8 mouse cellular contexts compared by ENCODE assay signal in the genomic region with DNA sequence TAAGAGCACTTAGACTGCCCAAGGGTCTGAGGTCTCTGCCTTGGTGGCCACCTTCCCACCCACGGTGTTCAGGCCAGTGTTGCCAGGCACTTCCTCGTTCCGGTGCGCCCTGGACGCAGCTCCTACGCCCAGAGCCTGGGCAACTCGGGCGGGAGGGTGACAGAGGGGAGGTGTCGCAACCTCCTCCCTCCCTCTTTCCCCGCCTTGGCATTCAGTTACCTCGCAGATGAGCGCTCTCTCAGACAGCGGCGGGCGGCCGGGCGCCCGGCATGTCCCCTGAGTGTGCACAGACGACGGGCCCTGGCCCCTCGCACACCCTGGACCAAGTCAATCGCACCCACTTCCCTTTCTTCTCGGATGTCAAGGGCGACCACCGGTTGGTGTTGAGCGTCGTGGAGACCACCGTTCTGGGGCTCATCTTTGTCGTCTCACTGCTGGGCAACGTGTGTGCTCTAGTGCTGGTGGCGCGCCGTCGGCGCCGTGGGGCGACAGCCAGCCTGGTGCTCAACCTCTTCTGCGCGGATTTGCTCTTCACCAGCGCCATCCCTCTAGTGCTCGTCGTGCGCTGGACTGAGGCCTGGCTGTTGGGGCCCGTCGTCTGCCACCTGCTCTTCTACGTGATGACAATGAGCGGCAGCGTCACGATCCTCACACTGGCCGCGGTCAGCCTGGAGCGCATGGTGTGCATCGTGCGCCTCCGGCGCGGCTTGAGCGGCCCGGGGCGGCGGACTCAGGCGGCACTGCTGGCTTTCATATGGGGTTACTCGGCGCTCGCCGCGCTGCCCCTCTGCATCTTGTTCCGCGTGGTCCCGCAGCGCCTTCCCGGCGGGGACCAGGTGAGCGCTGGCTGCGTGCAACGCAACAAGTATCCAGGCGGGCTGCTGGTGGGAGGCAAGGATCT. TPM values are rescaled to one million over a fixed set of nuclear protein-coding genes. Genes with fewer than 3 reads are reported as not detected.
DNase-seq lines count a peak whose midpoint lies in the region; ATAC-seq and TF ChIP-seq lines count a peak whose summit lies in the region.

TSS of gene Ffar4 (plus strand) at position 214 of the 901 bp plus-strand sequence.

- H3K4me3 ChIP-seq in hindbrain, embryonic 14.5 days (replicated peaks; ENCODE audit: low read length): peak within 1 kb of the TSS; percentile 34
- H3K4me3 ChIP-seq in lung, postnatal 0 days (ENCODE audit: low read depth, low read length): peak within 1 kb of the TSS; percentile 20
- peak within 1 kb of the TSS; percentile 37 for H3K4me3 ChIP-seq in stomach, embryonic 15.5 days (replicated peaks)

- no peak for TF ChIP-seq CTCF in lung, postnatal 0 days (IDR thresholded peaks at IDR 0.05)

- no peaks in the 10 kb centered on the region for H3K9me3 ChIP-seq in hindbrain, embryonic 14.5 days (ENCODE audit: control insufficient read depth, low read length)
- H3K9me3 ChIP-seq in lung, postnatal 0 days (ENCODE audit: low read length): no peaks in the 10 kb centered on the region
- no peaks in the 10 kb centered on the region for H3K9me3 ChIP-seq in stomach, embryonic 15.5 days

- H3K36me3 ChIP-seq in hindbrain, embryonic 14.5 days (replicated peaks; ENCODE audit: control insufficient read depth, insufficient read depth): no peaks in the 10 kb centered on the region
- no peaks in the 10 kb centered on the region for H3K36me3 ChIP-seq in lung, postnatal 0 days (ENCODE audit: insufficient read depth, low read length)
- no peaks in the 10 kb centered on the region for H3K36me3 ChIP-seq in stomach, embryonic 15.5 days

- under 1% methylated on average over 77 of the region's 77 CpGs for WGBS in hindbrain, embryonic 14.5 days
- under 1% methylated on average over 76 of the region's 77 CpGs for WGBS in lung, postnatal 0 days
- under 1% methylated on average over 77 of the region's 77 CpGs for WGBS in stomach, embryonic 15.5 days

- H3K27ac ChIP-seq in hindbrain, embryonic 14.5 days: no peak within 1 kb of the TSS
- H3K27ac ChIP-seq in lung, postnatal 0 days (ENCODE audit: low read length): no peak within 1 kb of the TSS
- H3K27ac ChIP-seq in stomach, embryonic 15.5 days: no peak within 1 kb of the TSS

- peak; percentile 82 for ATAC-seq in common myeloid progenitor, adult 5-6 weeks (replicated peaks; ENCODE audit: low read depth, poor library complexity, severe bottlenecking)
- peak; percentile 55; the same call in 1 of the 2 replicates for ATAC-seq in hindbrain, embryonic 14.5 days (ENCODE audit: low FRiP score)
- peak; percentile 81 for ATAC-seq in lung, postnatal 0 days
- peak; percentile 48 for ATAC-seq in stomach, embryonic 15.5 days (ENCODE audit: insufficient read depth, low FRiP score, low read depth)

- peak within 1 kb of the TSS; percentile 67 for H3K4me2 ChIP-seq in hindbrain, embryonic 14.5 days (replicated peaks)
- H3K4me2 ChIP-seq in lung, postnatal 0 days (replicated peaks; ENCODE audit: low read depth, low read length): peak within 1 kb of the TSS; percentile 49
- peak within 1 kb of the TSS; percentile 65 for H3K4me2 ChIP-seq in stomach, embryonic 15.5 days

- no peaks in the 10 kb centered on the region; the same call in 1 of the 2 replicates for H3K4me1 ChIP-seq in hindbrain, embryonic 14.5 days (replicated peaks; ENCODE audit: control insufficient read depth, insufficient read depth, low read length)
- no peaks in the 10 kb centered on the region for H3K4me1 ChIP-seq in lung, postnatal 0 days (ENCODE audit: insufficient read depth, low read depth, low read length)
- H3K4me1 ChIP-seq in stomach, embryonic 15.5 days: peaks cover 5% of the 10 kb centered on the region

- peaks cover 40% of the 10 kb centered on the region for H3K27me3 ChIP-seq in hindbrain, embryonic 14.5 days (ENCODE audit: control insufficient read depth, insufficient read depth, low read length)
- H3K27me3 ChIP-seq in lung, postnatal 0 days (replicated peaks; ENCODE audit: insufficient read depth, low read length): peaks cover 17% of the 10 kb centered on the region
- H3K27me3 ChIP-seq in stomach, embryonic 15.5 days (replicated peaks): peaks cover 35% of the 10 kb centered on the region

- peak; percentile 21 for DNase-seq in ovary, postnatal 36 days (ENCODE audit: low spot score)
- DNase-seq in ovary, postnatal 10 days (ENCODE audit: low spot score): no peak
- no peak for DNase-seq in hindbrain, embryonic 14.5 days (ENCODE audit: low spot score)
- DNase-seq in lung, postnatal 0 days (ENCODE audit: low spot score): peak; percentile 64
- DNase-seq in thymus, adult 18-20 months: no peak
- DNase-seq in spleen, postnatal 4 days (ENCODE audit: low spot score in 2 of 2): no peak

- no peak for TF ChIP-seq EP300 in lung, postnatal 0 days (IDR thresholded peaks at IDR 0.05)

- H3K9ac ChIP-seq in hindbrain, embryonic 14.5 days: peak within 1 kb of the TSS; percentile 40; the same call in 1 of the 2 replicates
- no peak within 1 kb of the TSS for H3K9ac ChIP-seq in lung, postnatal 0 days (replicated peaks; ENCODE audit: low read depth)
- no peak within 1 kb of the TSS for H3K9ac ChIP-seq in stomach, embryonic 15.5 days

RNA-seq across cellular contexts. Expression of gene Ffar4, which starts in this region (rescaled TPM):
- total RNA-seq in common myeloid progenitor, adult 5-6 weeks (2017): 0.23 and 1.2 TPM in 2 replicates
- 0.20 TPM in 1 of 2 replicates, not detected in the other for polyA plus RNA-seq in hindbrain, embryonic 14.5 days (2014; fragmentation: Nextera tagmentation; extraction: Ambion mirVana)
- 7.2 and 8.9 TPM in 2 replicates for polyA plus RNA-seq in lung, postnatal 0 days (2015; fragmentation: Nextera tagmentation; extraction: Ambion mirVana)
- polyA plus RNA-seq in stomach, embryonic 15.5 days (2015; fragmentation: Nextera tagmentation; extraction: Ambion mirVana): 5.3 and 7.0 TPM in 2 replicates

Comparison
In these comparisons a context has a peak if more than half of its experiments do, and no peak if none do; other contexts are left out.
1. DNase-seq: peak in ovary, postnatal 36 days (single experiment) and lung, postnatal 0 days (single experiment); none in ovary, postnatal 10 days (single experiment), hindbrain, embryonic 14.5 days (single experiment), thymus, adult 18-20 months (0 of 2) and spleen, postnatal 4 days (0 of 2).
2. Peak in ATAC-seq, H3K4me3 ChIP-seq, H3K9ac ChIP-seq and H3K4me2 ChIP-seq in hindbrain, embryonic 14.5 days; RNA of the gene not detected or under 1 TPM.
3. Peak in every context shown above with its lines, with median percentiles within 50 percentile points of each other: ATAC-seq, H3K4me2 ChIP-seq and H3K4me3 ChIP-seq.